Mouse (Mus musculus): Measurements from ENCODE around the gene Gm20683. TPM values are rescaled to one million over a fixed set of nuclear protein-coding genes. Genes with fewer than 3 reads are reported as not detected.

Gm20683 gene
- polyA plus RNA-seq, 1 experiment: 6.7 TPM

DNA sequence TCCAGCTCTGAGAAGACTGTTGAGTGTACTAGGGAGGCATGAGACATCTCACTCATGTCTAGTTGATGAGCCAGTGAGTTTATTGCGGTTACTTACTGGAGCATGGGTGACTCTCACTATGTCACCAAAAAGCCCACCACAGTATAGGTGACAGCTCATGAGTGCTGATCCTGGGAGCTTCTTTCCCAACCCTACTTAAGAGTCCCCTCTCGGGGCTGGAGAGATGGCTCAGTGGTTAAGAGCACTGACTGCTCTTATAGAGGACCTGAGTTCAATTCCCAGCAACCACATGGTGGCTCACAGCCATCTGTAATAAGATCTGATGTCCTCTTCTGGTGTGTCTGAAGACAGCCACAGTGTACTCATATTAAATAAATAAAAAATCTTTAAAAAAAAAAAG, 28.4 kb upstream of the Gm20683 start:
- TF ChIP-seq CTCF (IDR thresholded peaks at IDR 0.05; ENCODE audit: control insufficient read depth, insufficient read depth, low read length) (no peak), POLR2A (IDR thresholded peaks at IDR 0.05; ENCODE audit: borderline replicate concordance, control insufficient read depth, low read depth, low read length) (no peak)
- WGBS: 71% methylated on average over 2 of the region's 2 CpGs
- Histone ChIP-seq H3K4me1 (ENCODE audit: control insufficient read depth, insufficient read depth, low read length) (peaks cover 1% of the 10 kb centered on the region; the same call in 1 of the 2 replicates), H3K27ac (ENCODE audit: control insufficient read depth, insufficient read depth, low read depth, low read length, poor library complexity) (no peak overlapping the region), H3K4me3 (replicated peaks; ENCODE audit: control insufficient read depth, low read depth, low read length) (no peak overlapping the region)

- Histone ChIP-seq H3K4me1 (ENCODE audit: control insufficient read depth, insufficient read depth, low read length) (peaks cover 1% of the 10 kb centered on the region; the same call in 1 of the 2 replicates), H3K27ac (ENCODE audit: control insufficient read depth, insufficient read depth, low read depth, low read length, poor library complexity) (no peak overlapping the region), H3K4me3 (replicated peaks; ENCODE audit: control insufficient read depth, low read depth, low read length) (no peak overlapping the region)
- TF ChIP-seq CTCF (IDR thresholded peaks at IDR 0.05; ENCODE audit: control insufficient read depth, insufficient read depth, low read length) (no peak), POLR2A (IDR thresholded peaks at IDR 0.05; ENCODE audit: borderline replicate concordance, control insufficient read depth, low read depth, low read length) (no peak)
- WGBS: 86% methylated on average over 8 of the region's 8 CpGs
These were observed 27.9 kb upstream of the Gm20683 start for GRCm38 (mm10) chr17:25869498-25869897.

DNA sequence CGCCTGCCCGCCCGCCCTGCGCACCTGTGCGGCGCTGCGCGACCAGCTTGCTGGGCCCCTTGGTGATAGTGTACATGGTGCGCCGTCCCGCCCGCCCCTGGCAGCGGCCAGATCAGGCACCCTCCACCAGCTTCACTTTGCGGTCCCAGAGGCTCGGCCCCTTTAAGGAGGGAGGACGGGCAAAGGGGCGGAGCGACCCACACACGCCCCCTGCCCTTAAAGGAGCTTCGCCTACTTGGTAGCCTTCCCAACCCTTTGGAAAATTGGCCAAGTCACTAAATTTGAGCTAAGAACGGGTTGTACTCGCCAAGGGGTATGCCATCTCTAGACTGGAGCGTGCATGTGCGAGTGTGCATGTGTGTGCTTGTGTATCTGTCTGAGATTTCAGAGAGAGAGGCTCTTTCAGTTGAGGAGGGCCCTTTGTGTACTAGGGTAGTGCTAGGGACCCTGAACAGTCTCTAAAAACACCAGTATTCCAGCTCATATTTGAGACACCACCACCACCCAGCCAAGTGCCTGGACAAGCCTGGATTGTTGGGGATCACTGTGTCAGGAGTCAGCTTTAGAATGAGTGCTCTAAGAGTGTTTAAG, 27.1 kb upstream of the Gm20683 start, which contains the start of gene Mcrip2:
Gene Mcrip2, minus strand, starts transcription at position 164 of the 591 bp plus-strand sequence.
- Histone ChIP-seq H3K4me1 (ENCODE audit: control insufficient read depth, insufficient read depth, low read length) (peaks cover 1% of the 10 kb centered on the region; the same call in 1 of the 2 replicates), H3K4me3 (replicated peaks; ENCODE audit: control insufficient read depth, low read depth, low read length) (peak within 1 kb of the TSS; percentile 58), H3K27ac (ENCODE audit: control insufficient read depth, insufficient read depth, low read depth, low read length, poor library complexity) (peak within 1 kb of the TSS; percentile 20; the same call in 1 of the 2 replicates)
- under 1% methylated on average over 24 of the region's 24 CpGs for WGBS
- TF ChIP-seq POLR2A (IDR thresholded peaks at IDR 0.05; ENCODE audit: borderline replicate concordance, control insufficient read depth, low read depth, low read length): no peak
- TF ChIP-seq CTCF (IDR thresholded peaks at IDR 0.05; ENCODE audit: control insufficient read depth, insufficient read depth, low read length): no peak

- TF ChIP-seq CTCF (IDR thresholded peaks at IDR 0.05; ENCODE audit: control insufficient read depth, insufficient read depth, low read length) (no peak), POLR2A (IDR thresholded peaks at IDR 0.05; ENCODE audit: borderline replicate concordance, control insufficient read depth, low read depth, low read length) (no peak; the same call in 1 of the 2 replicates)
- Histone ChIP-seq H3K27ac (ENCODE audit: control insufficient read depth, insufficient read depth, low read depth, low read length, poor library complexity) (peak overlapping the region; percentile 20; the same call in 1 of the 2 replicates), H3K4me3 (replicated peaks; ENCODE audit: control insufficient read depth, low read depth, low read length) (peak overlapping the region; percentile 58), H3K4me1 (ENCODE audit: control insufficient read depth, insufficient read depth, low read length) (peaks cover 1% of the 10 kb centered on the region; the same call in 1 of the 2 replicates)
- WGBS: under 1% methylated on average over 42 of the region's 42 CpGs
These were observed 26.5 kb upstream of the Gm20683 start for GRCm38 (mm10) chr17:25867836-25868600.

DNA sequence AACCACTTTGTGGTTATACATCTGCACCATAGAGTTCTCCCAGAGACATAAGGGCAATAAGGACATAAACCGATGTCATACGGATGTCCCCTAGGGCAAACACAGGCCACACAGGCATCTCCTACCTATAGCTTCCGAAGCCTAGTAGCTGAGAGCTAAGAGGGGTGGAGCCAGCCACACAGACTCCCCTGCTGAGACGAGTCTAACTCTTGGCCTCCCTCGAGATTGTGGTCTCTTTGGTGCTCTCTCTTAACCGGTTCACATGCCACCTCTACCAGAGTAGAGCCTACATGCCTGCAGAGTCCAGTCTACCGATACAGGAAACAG, 25.9 kb upstream of the Gm20683 start:
- TF ChIP-seq CTCF (IDR thresholded peaks at IDR 0.05; ENCODE audit: control insufficient read depth, insufficient read depth, low read length) (no peak), POLR2A (IDR thresholded peaks at IDR 0.05; ENCODE audit: borderline replicate concordance, control insufficient read depth, low read depth, low read length) (no peak)
- 7% methylated on average over 7 of the region's 7 CpGs for WGBS
- H3K27ac ChIP-seq (ENCODE audit: control insufficient read depth, insufficient read depth, low read depth, low read length, poor library complexity): no peak overlapping the region
- H3K4me1 ChIP-seq (ENCODE audit: control insufficient read depth, insufficient read depth, low read length): peaks cover 1% of the 10 kb centered on the region; the same call in 1 of the 2 replicates
- H3K4me3 ChIP-seq (replicated peaks; ENCODE audit: control insufficient read depth, low read depth, low read length): peak overlapping the region; percentile 58

GRCm38 (mm10) chr17:25866172-25866571, 24.6 kb upstream of the Gm20683 start:
- no peak overlapping the region for H3K4me3 ChIP-seq (replicated peaks; ENCODE audit: control insufficient read depth, low read depth, low read length)
- H3K27ac ChIP-seq (ENCODE audit: control insufficient read depth, insufficient read depth, low read depth, low read length, poor library complexity): no peak overlapping the region
- peaks cover 1% of the 10 kb centered on the region; the same call in 1 of the 2 replicates for H3K4me1 ChIP-seq (ENCODE audit: control insufficient read depth, insufficient read depth, low read length)
- no peak for TF ChIP-seq POLR2A (IDR thresholded peaks at IDR 0.05; ENCODE audit: borderline replicate concordance, control insufficient read depth, low read depth, low read length)
- TF ChIP-seq CTCF (IDR thresholded peaks at IDR 0.05; ENCODE audit: control insufficient read depth, insufficient read depth, low read length): no peak
- WGBS: 85% methylated on average over 3 of the region's 3 CpGs

GRCm38 (mm10) chr17:25865288-25865687, 23.7 kb upstream of the Gm20683 start:
- WGBS: 91% methylated on average over 11 of the region's 11 CpGs

GRCm38 (mm10) chr17:25864311-25864710, 22.7 kb upstream of the Gm20683 start:
- H3K4me1 ChIP-seq (ENCODE audit: control insufficient read depth, insufficient read depth, low read length): peaks cover 6% of the 10 kb centered on the region; the same call in 1 of the 2 replicates
- H3K27ac ChIP-seq (ENCODE audit: control insufficient read depth, insufficient read depth, low read depth, low read length, poor library complexity): no peak overlapping the region
- TF ChIP-seq CTCF (IDR thresholded peaks at IDR 0.05; ENCODE audit: control insufficient read depth, insufficient read depth, low read length) (no peak), POLR2A (IDR thresholded peaks at IDR 0.05; ENCODE audit: borderline replicate concordance, control insufficient read depth, low read depth, low read length) (no peak)
- 88% methylated on average over 14 of the region's 14 CpGs for WGBS
- H3K4me3 ChIP-seq (replicated peaks; ENCODE audit: control insufficient read depth, low read depth, low read length): no peak overlapping the region

More at GRCm38 (mm10) chr17:25865288-25865687, 23.7 kb upstream of the Gm20683 start:
- no peak overlapping the region for H3K27ac ChIP-seq (ENCODE audit: control insufficient read depth, insufficient read depth, low read depth, low read length, poor library complexity)
- H3K4me3 ChIP-seq (replicated peaks; ENCODE audit: control insufficient read depth, low read depth, low read length): no peak overlapping the region
- H3K4me1 ChIP-seq (ENCODE audit: control insufficient read depth, insufficient read depth, low read length): peaks cover 6% of the 10 kb centered on the region; the same call in 1 of the 2 replicates
- TF ChIP-seq POLR2A (IDR thresholded peaks at IDR 0.05; ENCODE audit: borderline replicate concordance, control insufficient read depth, low read depth, low read length): no peak
- TF ChIP-seq CTCF (IDR thresholded peaks at IDR 0.05; ENCODE audit: control insufficient read depth, insufficient read depth, low read length): no peak
